Mouse (Mus musculus) CD4-positive helper T cell, adult 2 months (primary cell): ENCODE data around the gene Slc16a14.
A peak's percentile ranks its signal among the peaks of the same experiment; 100 is the strongest.

ENCODE experiments used
- DNase-seq: peaks from one replicate; pipeline ENCODE4 v3.0.0-alpha.2; 2012; ENCODE audit warnings: low read depth, missing footprints, low spot score

Gene Slc16a14

DNA sequence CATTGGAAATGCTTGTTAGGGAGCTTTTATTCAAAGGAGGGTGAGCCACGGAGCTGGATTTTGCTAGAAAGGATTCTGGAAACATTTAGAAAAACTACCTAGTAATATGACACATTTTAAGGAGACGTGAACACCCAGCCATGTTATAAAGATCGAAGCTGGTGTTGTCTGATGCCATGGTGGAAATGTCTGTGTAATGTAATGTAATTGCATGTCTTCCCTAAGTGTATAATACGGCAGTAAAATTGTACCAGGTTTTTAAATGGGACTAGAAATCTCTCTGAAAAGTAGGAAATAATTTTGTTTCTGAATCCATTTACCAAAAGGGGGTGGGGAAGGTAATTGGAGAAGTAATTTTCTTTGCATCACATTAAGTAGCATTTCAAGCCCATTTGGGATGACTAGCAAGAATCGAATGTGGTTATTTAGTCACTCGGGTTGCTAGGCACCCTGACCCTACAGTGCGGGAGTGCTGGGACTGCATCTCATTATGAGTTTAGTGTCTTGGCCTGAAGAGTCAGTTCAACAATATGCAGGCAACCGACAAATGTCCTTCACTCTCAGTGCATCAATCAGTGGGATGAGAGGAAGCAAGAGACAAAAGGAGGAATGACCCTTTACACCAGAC lies 24.6 kb downstream of the Slc16a14 start:
- no peak for DNase-seq

DNA sequence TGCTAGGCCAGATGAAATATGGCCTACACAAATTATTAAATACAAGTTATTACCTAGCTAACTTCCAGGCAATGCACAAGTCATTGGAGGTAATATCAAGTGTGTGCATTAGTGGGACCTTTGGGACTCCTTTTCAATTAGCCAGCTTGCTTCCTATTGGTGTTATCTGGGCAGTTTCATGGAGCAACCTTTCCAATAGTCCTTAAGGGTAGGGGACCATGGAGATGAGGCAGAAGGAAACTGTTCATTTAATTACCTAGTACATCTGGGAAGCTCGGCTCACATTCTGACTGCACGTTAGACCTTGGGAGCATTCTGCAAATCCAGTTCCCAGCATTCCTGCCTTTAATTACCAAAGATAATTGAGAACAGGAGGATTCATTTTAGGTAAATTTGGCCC lies 30.5 kb downstream of the Slc16a14 start:
- DNase-seq: no peak

DNA sequence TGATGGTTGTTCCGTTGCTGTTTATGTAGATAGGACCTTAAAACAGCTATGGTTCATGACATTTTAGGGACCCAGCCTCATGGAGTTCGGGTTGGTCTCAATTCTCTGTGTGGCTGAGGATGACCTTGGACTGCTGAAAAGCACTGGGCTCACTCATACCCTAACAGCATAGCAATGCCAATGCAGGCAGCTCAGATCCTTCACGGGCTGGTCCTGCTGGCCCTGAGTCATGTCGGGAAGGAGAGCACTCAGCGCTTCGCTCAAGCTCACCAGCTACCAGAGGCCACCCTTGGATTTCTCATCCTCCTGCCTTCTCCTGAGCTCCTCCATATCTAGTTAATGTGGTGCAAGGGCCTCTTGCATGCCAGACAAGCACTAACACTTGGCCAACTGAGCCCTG lies 35.8 kb downstream of the Slc16a14 start:
- DNase-seq: no peak

DNA sequence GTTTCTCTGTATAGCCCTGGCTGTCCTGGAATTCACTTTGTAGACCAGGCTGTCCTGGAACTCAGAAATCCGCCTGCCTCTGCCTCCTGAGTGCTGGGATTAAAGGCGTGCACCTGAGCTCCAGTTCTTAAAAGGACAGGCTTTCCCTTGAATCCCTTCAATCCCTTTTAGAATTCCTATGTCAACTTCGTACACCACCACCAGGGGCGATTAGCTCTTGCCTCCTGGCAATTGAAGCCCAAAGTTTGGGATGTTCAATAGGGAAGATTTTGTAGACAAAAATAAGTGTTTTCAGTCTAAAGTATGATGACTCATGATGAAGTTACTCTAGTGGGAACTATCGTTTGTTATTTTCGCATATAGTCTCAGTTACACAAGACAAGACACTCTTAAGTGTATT lies 37.6 kb downstream of the Slc16a14 start:
- DNase-seq: no peak

DNA sequence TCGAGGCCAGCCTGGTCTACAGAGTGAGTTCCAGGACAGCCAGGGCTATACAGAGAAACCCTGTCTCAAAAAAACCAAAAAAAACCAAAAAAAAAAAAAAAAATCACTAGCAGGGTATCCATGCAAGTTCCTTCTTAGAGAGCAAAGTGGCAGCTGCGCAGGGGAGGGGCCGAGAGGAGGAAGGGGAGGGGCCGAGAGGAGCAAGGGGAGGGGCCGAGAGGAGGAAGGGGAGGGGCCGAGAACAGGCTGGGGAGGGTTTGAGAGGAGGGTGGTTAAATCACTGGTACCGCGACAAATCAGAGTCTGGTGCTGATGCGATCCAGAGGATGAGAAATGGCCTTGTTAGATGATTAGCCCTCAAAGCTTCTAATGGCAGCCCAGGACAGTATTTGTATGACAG lies 43.2 kb downstream of the Slc16a14 start:
- DNase-seq: no peak

DNA sequence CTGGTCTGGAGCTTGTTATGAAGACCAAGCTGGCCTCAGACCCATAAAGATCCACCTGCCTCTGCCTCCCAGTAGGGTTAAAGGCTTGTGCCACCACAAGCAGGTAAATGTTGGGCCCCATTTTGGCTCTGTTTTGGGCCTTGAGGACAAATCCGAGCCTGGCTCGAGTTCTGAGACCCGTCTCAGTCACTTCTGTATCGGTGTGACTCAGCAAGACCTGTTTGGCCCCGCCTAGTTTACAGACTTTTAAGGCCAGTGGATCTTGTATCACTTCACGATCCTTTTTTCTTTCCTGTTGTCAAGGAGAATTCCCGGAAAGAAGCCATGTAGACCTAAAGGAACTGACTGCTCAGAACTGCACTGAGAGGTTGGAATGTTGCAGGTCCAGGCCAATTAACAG lies 44.4 kb downstream of the Slc16a14 start:
- DNase-seq: no peak

DNA sequence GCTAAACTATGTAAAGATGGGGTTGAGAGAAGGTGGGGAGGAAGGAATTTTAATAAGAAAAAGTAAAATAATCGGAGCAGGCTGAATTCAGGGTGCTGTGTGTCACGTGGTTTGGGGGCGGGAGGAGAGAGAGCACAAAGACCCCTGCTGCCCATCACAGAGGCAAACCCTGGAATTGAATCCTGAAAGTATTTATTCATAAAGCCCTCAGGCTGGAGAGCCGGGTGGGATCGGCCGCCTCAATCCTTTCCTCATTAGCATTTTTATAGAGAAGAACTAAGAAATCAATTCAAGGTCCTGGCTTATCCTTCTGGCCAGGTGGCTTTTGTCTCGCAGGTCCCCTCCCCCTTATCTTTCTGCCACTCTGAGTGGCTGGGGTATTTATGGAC lies 44.9 kb downstream of the Slc16a14 start:
- no peak for DNase-seq

DNA sequence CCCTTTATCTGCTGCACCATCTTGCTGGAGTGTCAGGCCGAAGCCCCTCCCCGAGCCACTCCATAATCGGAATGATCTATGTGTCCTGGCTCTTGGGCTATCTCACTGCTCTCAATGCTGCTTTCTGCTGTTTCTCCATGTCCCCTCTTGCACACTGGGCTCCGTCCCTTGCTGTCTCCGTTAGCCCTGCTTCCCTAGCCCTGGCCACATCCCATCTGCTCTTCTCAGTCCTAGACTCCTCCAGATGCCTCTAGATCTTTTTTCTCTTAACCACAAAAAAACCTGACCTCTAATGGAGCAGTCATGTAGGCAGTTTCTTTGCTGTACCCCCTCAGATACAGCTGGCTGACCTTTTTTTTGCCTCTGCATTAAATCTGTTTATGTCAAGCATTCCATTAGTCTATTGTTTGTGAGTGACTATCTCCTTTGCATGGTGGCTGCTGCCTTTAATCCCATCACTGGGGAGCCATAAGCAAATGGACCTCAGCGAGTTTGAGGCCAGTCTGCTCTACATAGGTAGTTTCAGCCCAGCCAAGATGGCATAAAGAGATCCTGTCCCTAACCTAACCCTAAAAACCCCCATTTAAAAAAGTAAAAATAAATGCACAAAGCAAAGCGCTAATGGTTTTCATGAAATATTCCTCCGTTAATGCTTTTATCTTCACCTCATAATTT lies 45.5 kb downstream of the Slc16a14 start:
- DNase-seq: no peak

DNA sequence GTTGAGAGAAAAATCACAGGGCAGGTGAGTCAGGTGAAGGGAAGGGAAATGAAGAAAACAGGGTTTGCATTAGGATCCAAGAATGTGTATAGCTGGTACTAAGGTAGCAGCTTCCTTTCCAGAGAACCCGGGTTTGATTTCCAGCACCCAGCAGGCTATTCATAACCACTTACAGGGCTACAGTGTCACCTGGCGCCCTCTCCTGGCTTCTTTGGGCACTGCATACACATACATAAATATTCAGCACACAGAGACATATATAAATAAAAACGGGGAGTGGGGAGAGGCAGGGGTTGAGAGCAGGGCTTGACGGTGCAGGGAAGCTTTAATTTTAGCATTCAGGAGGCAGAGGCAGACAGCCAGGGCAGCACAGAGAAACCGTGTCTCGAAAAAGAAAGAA lies 49.0 kb downstream of the Slc16a14 start:
- peak; percentile 23 for DNase-seq

DNA sequence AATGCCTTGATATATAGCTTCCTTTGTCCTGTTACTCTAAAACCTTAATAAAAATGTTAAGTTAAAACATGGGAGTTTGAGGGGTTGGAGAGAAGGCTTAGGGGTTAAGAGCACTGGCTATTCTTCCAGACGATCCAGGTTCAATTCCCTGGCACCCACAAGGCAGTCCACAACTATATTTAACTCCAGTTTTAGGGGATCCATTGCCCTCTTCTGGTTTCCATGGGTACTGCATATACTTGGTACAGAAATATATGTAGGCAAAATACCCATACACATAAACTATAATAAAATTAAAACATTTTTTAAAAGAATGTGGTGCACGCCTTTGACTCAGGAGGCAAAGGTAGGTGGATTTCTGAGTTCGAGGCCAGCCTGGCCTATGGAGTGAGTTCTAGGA lies 49.8 kb downstream of the Slc16a14 start:
- DNase-seq: peak; percentile 14

DNA sequence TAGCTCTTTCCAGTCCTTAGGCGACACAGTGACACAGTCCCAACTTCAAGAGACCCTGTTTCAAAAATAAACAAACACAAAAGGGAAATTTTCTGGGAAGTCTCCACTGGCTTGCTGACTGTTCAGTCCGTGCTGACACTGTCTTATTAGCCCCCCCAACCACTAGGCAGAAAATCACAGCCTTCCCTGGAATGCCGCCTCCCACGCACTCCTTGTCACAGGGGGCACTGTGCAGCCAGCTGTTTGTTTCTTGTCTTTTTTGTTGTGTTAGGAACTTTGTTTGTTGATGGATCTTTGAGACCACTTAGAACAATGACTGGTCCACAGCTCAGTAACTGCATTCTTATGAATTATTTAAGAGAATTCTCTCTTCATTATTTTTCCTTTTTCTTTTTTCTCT lies 51.0 kb downstream of the Slc16a14 start:
- no peak for DNase-seq

DNA sequence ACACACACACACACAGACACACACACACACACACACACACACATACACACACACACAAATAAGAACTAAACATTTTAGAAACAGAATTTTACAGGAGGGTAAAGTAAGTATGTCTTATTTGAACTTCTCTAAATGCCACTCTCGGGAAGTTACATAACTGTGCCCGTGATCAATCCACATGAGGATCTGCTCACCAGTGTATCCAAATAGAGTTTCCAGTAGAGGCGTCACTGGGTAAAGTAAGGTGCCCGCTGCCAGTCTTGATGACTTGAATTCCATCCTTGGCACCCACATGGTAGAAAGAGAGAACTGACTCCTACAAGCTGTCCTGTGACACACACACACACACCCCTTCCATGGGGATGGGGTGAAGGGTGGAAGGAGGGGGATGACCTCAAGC lies 52.0 kb downstream of the Slc16a14 start:
- DNase-seq: no peak

DNA sequence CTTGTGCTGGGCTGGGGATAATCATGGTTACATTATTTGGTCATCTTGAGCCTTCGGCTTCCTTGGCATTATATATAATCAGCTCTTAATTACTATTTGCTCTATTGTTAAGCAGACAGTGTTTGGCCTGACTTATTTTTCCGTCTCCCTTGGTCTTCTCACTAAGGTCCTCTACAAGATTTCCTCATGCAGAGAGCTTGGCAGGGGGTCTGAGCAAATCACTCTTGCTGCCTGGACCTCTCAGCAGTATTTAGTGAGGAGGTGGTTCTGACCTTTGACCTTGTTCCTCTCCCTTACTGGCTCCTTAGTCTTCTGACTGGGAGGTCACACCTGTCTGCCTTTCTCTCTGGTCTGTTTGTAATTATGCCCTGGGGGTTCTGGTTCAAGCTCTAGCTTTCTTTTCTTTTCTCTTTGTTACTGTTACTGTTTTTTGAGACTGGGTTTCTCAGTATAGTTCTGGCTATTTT lies 52.8 kb downstream of the Slc16a14 start:
- no peak for DNase-seq

DNA sequence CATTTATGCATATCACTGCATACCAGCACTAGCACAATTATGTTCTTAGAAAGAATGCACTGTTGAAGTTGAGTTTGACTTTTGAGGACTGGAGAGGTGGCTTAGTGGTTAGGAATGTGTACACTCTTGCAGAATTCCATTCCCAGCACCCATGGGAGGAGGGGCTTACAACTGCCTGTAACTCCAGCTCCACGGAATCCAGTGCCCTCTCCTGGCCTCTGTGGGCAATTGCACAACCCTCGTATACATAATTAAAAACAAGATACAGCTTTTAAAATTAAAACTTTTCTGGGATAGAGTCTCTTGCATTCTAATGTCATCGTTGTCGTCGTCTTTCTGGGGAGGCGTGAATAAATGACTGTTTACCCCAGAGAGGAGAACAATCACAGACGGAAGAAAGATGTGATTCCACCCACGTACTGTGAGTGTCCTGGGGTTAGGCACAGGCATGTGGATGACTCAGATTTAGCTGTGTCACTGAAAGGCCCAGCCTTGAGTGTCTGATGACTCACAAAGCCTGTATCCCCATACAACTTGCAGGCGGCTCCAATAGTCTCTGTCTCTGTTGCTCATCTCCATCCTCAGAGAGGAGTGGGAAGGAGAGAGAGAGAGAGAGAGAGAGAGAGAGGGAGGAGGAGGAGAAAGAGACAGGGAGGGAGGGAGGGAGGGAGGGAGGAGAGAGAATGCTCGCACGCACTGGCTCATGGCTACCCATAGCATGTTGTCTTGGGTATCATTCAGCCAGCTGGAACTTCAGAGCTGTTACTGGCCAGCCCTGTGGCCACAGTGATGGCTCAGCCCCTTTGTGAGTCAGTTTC lies 53.5 kb downstream of the Slc16a14 start:
- peak; percentile 10 for DNase-seq

DNA sequence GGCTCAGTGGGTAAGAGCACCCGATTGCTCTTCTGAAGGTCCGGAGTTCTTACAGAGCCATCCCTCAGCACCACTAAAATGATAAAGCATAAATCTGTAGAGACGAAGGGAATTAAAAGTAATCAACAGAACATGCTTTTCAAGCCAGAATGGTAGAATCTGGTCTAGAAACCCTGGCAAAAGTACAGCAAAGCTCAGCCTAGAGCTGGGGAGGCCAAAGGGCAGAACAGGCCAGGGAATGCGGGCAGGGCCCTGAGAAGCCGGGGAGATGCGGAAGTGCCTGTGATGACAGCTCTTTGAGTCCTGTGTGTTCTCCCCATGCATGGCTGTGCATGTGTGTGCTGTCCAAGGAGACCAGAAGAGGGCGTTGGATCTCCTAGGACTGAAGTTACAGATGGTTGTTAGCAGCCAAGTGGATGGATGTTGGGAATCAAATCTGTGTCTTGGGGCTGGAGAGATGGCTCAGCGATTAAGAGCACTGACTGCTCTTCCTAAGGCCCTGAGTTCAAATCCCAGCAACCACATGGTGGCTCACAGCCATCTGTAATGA lies 55.3 kb downstream of the Slc16a14 start:
- no peak for DNase-seq

DNA sequence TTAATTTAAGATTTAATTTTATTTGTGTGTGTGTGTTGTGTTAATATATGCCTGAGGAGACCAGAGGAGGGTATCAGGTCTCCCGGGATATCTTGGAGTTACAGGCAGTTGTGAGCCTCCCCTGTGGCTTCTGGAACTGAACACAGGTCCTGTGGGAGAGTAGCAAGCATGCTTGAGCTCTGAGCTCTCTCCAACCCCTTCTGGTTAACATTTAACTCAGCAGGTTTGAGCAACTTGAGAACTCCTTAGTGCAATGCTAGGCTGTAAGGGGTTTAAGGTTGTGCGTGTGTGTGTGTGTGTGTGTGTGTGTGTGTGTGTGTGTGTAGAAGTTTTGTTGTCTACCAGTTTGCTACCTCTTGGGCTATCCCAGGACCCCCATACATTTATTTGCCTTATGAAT lies 57.3 kb downstream of the Slc16a14 start:
- no peak for DNase-seq

DNA sequence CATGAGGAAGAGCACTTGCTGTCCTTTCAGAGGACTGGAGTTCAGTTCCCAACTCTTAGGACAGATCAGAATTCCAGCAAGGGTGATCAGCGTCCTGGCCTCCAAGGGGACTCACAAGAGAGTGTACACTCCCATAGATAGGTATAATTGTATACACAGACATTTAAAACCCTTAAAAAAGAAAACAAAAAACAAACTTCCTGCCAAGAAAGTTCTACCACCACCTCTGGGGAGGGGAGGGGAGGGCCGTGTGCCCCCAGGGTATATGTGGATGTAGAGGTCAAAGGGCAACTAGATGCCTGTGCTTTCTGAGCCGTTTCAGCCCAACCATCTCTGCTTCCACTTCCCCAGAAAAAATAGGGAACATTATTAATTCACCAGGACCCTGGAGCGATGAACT lies 62.0 kb downstream of the Slc16a14 start:
- no peak for DNase-seq

DNA sequence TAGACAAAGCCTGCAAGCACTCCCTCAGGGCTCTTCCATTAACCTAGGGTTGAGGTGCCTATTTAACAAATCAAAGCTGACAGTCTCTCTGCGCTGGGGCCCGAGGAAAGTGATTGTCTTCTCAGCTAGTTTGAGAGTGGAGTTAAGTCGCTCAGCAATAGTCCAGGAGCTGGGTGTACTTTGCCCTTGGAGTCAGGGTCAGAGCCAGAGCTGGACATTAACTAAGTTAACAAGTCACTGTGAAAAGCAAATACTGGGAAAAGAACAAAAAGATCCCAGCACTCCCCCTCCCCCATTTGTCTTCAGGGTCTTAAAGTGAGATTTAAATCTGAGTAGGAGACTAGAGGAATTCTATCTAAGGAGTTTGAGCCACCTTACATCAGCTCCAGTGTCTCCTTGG lies 62.8 kb downstream of the Slc16a14 start:
- DNase-seq: no peak

DNA sequence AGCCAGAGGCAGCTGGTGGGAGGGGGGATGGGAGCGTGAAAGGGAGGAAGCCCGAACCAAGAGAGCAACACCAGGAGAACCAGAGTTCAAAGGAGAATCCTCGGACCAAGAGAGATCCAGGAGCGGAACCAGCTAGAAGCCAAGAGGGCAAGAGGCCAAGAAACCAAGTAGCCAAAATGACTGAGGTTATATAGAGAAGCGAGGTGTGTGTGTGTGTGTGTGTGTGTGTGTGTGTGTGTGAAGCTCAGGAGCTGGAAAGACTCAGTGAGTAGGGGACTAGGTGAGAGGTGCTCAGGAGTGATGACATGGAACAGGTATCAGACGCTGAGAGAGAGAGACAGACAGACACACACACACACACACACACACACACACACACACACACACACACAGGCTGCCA lies 63.8 kb downstream of the Slc16a14 start:
- no peak for DNase-seq

DNA sequence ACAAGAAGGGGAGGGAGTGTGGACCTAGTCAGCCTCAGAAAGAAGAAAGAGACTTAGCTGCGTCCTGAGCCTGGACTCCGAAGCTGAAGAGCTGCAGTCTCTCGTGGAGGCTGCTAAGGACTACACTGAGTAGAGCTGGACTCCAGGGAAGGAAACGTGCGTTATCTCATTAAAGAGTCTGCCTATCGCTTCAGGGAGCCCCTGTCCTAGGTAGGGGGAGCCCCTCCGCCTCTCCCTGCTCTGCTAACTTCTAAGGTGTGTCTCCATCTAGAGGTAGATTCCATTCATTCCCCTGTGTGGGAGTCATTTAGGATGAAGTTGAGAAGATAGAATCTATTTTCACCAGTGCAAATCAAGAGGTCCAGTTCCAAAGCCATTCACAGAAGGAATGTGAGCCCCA lies 65.4 kb downstream of the Slc16a14 start:
- no peak for DNase-seq

DNA sequence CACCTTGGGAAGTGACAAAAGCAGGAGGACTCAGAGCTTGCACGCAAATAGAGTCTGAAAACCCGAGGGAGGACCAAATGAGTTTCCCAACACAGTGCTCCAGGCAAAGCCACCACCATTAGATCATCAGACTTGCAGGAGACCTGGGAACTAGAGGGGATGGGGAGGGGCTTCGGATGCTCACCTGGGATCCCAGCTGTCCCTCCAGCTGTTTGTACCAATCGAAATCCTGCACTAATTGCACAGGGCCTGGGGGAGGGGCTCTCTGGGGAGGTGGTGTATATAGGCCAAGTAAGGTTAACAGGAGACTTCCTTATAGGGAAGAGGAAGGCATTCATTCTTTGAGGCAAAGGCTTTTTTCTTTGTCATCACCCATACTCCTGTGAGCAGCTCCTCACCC lies 66.1 kb downstream of the Slc16a14 start:
- DNase-seq: no peak

DNA sequence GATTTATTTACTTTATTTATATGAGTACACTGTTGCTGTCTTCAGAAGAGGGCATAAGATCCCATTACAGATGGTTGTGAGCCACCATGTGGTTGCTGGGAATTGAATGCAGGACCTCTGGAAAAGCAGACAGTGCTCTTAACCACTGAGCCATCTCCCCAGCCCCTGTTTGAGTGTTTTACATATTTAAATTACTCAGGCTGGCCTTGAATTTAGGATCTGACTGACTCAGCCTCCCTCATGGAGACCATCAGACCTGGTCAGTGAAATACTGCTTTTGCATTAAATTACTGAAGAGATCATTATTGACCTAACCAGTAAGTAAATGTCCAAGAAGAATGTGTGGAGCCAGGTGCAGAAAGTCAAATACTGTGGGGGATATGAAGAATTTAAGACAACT lies 66.6 kb downstream of the Slc16a14 start:
- no peak for DNase-seq
